27 mouse cellular contexts compared by ENCODE assay signal in genomic region chr2:30194656-30195055, GRCm38 (mm10). TPM values are rescaled to one million over a fixed set of nuclear protein-coding genes. Genes with fewer than 3 reads are reported as not detected.
"Had no signal": no experiment of that assay in that cellular context is flagged by ENCODE, and none has a peak within 500 bp of the region (broad histone marks: within the 10 kb centered on the region; RNA-seq: fewer than 3 reads in every experiment).

No protein-coding gene starts in this region.

- H3K4me2 ChIP-seq: heart, embryonic 11.5 days; heart, embryonic 13.5 days; heart, embryonic 15.5 days; hindbrain, embryonic 14.5 days; kidney, embryonic 15.5 days; limb, embryonic 12.5 days; liver, embryonic 11.5 days; liver, embryonic 13.5 days; liver, embryonic 15.5 days had no signal

- H3K4me3 ChIP-seq: heart, adult 2 months; heart, embryonic 13.5 days; heart, embryonic 15.5 days; kidney, embryonic 15.5 days; layer of hippocampus, adult 2 months; left cerebral cortex, adult 2 months; limb, embryonic 10.5 days; limb, embryonic 12.5 days; liver, embryonic 13.5 days; liver, embryonic 15.5 days had no signal

- DNase-seq: gastrocnemius, postnatal 14 days; gastrocnemius, postnatal 36 days; heart, adult 11 months; heart, adult 2 months; heart, postnatal 14 days; heart, postnatal 36 days; kidney, adult 11 months; kidney, adult 2 months; kidney, adult 9 months; kidney, postnatal 25 days; kidney, postnatal 4 days; liver, embryonic 13.5 days; liver, postnatal 0 days had no signal

- H3K27ac ChIP-seq: heart, adult 2 months; heart, embryonic 13.5 days; heart, embryonic 15.5 days; hindbrain, embryonic 14.5 days; kidney, embryonic 15.5 days; kidney, postnatal 0 days; layer of hippocampus, adult 2 months; left cerebral cortex, adult 2 months; limb, embryonic 10.5 days; limb, embryonic 12.5 days; liver, embryonic 13.5 days; liver, embryonic 15.5 days had no signal

- H3K9ac ChIP-seq: heart, embryonic 13.5 days; heart, embryonic 15.5 days; hindbrain, embryonic 14.5 days; kidney, embryonic 15.5 days; limb, embryonic 12.5 days; liver, embryonic 13.5 days; liver, embryonic 15.5 days; liver, postnatal 0 days had no signal

- H3K36me3 ChIP-seq: heart, embryonic 15.5 days; limb, embryonic 12.5 days; liver, embryonic 15.5 days had no signal

- H3K9me3 ChIP-seq: heart, embryonic 13.5 days; heart, embryonic 15.5 days; kidney, embryonic 15.5 days; limb, embryonic 10.5 days; limb, embryonic 12.5 days; liver, embryonic 13.5 days; liver, embryonic 15.5 days had no signal

- H3K4me1 ChIP-seq: kidney, embryonic 15.5 days; limb, embryonic 10.5 days; limb, embryonic 12.5 days had no signal

- H3K27me3 ChIP-seq: heart, embryonic 13.5 days; heart, embryonic 15.5 days; kidney, embryonic 15.5 days; limb, embryonic 12.5 days; liver, embryonic 13.5 days; liver, embryonic 15.5 days had no signal

- ATAC-seq: hindbrain, embryonic 16.5 days; intestine, embryonic 16.5 days; liver, postnatal 0 days had no signal

RNA-seq across cellular contexts. Expression of gene Gm28035, which starts 45.7 kb away (rescaled TPM):
- polyA plus RNA-seq: heart, embryonic 11.5 days; limb, embryonic 12.5 days had no signal
